Mouse (Mus musculus) heart, adult 18-20 months (tissue): ENCODE results near the gene Rbsn. TPM values are rescaled to one million over a fixed set of nuclear protein-coding genes. Genes with fewer than 3 reads are reported as not detected.

Experiments
- DNase-seq, 2 experiments: peaks; one replicate each; pipeline ENCODE4 v3.0.0; 2021 to 2022; ENCODE audit warnings: mixed read lengths in 1 of 2
- long read RNA-seq, 2 experiments: library from polyadenylated mRNA; stranded (forward); transcript quantifications; one replicate each; pipeline ENCODE4 v2.0.0; 2021
- total RNA-seq, 2 experiments: library from RNA; stranded (reverse); gene quantifications; 2 replicates each; pipeline ENCODE4 v1.2.3; 2021

Rbsn gene
- 10 to 100 TPM; 12.4 to 13.3 TPM for total RNA-seq
- long read RNA-seq, experiment 1, full-length matches to known transcripts: 12 of 19 reads
- long read RNA-seq, experiment 1, partial matches to known transcripts: 0 of 19 reads
- long read RNA-seq, experiment 1, other reads (novel, unspliced or antisense): 7 of 19 reads
- long read RNA-seq, experiment 2, full-length matches to known transcripts: 4 of 8 reads
- long read RNA-seq, experiment 2, partial matches to known transcripts: 1 of 8 reads
- long read RNA-seq, experiment 2, other reads (novel, unspliced or antisense): 3 of 8 reads

DNA sequence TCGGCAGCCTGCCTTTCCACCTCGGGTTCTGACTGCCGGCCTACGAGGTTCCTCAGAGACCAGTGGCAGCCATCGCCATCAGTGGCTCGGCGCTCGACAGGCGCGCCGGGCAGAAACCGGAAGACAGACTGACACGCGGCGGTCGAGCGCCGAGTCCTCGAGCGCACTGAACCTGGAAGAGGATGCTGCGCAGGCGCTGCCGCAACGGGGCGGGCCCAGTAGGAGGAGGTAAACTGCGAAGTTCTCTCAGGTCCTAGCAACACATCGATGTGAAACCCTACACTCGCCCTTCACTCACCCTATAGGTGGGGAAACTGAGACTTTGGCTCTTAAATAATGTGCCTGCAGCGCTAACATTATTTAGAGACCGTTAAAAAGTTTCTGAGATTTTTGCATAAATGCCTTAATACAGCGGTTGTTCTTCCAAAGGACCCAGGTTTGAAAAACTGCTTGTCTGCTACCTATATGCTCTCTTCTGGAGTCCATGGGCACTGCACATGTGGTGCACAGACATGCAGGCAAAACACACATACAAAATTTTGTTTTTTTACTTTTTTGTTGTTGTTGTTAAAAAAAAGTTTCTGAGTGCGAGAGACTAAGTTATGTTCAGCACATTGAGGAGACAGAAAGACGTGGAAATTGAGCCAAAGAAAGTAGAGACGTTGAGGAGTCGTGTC is at the start of gene Rbsn:
Rbsn (minus strand) TSS at position 153 of the 677 bp plus-strand sequence.
- peak; percentile 94 to 95 for DNase-seq

DNA sequence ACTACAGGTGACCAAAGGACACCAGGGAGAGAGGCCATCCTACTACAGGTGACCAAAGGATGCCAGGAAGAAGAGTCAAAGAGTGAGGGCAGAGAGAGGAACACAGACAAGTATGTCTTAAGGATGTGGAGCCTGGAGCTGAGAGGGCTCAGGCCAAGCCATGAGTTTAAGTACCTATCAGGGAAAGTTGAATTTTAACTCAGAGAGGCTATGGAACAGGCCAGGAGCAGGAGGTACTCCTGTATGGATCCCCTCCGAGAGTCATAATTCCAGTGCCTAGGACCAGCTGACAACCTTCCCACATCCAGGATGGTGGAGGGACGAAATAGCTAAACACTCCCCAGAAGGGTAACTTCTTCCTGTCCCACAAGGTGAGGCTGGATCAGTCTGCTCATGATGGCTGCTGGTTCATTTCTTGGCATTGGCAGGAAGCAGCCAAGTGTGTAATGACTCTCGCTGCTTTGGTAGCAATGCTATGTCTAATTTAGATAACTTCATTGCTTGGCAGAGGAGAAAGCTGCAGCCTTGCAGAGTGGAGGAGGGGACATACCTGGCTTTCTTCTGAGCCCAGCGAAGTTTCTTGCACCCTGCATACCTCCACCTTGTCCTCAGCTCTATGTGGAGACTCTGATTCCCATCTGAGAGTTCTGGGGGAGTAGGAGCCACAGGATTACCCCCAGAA is 46.6 kb upstream of the Rbsn start:
- no peak for DNase-seq

DNA sequence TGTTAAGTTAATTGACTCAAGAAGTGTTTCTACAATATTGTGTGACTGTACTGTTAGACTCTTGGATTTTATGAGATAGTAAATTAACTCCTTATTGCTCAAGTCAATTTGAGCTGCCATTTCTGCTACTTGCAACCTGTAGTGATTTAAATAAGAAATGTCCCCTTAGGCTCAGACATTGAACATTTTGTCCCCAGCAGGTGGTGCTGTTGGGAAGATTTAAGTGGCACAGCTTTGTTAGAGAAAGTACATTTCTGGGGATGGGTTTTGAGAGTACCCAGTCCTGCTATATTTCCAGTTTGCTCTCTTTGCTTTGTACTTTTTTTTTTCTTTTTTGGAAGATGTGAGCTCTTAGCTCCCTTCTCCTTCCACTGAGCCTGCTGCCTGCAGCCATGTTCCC is 40.6 kb upstream of the Rbsn start:
- no peak for DNase-seq

DNA sequence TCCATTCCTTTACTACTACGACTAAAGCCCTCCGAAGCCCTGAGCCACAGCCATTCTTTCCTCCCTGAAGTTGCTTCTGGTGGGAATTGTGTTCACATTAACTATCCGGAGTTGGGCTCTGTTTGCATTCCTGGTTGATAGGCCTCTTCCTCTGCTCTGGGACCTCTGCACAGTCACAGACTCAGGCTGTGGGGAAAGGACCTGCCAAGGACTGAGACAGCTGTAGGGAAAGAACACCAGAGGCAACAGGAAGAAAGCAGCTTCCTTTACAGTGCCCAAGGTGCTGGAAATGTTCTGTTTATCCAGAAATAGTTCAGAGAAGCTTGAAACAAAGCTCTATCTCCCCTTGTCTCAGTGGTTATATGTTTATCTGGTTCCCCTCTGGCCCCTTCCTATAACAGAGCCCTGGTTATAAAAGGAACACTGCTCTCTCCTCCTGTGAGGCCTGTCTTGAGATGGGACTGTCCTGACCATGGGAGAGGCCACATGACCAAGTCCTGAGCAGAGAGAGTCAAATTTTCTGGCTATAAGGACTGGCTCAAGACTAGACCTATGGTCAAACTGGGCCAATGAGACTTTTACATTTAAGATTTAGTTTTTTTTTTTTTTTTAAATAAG is 38.6 kb upstream of the Rbsn start:
- no peak for DNase-seq

DNA sequence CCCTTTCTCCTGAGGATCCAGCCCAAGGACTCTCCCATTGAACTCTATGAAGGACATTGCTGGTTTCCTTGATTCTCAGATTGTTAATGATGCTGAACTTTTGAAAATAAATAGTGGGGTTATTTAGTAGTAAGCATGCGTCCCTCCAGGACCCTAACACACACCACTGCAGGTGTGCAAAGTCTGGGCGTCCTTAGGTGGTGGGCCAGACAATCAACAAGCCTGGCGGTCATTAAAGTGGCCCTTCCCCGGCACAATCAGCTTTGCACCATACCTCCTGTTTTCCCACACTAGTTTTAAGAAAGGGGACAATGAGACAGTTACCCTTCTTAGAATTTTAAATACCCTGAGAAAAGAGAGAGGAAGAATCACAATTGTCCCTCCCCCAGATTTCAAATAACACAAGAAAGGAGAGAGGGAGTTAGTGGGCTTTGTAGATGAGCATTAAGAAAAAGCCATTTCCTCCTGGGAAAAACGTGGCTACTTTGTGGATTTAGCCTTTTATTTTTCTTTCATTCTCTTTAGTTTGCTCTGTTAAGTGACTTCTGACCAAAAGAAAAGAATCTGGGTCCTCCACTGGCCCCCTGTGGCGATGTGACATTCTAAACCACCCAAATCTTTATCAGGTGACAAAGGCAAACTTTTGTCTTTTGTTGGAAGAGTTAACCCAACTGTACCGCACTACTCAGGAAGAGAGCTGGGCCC is 32.6 kb upstream of the Rbsn start:
- DNase-seq: no peak

DNA sequence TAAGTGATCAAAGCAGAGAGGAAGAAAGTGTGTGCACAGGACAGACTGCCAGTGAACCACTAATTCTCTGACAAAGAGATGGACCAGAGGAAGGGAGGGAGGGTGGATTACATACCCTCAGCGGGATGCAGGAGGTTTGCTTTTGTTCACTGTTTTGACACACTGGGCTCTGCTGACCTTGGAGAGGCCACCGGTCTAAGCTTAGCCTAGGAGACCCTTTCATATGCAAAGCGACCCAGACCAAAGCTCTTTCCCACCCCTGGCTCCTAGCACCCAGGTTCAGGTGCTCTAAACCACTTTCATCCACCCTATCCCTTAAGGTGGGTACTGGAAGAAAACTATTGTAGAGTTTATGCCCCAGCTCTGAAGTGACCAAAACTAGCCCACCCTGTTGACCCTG is 31.6 kb upstream of the Rbsn start:
- DNase-seq: no peak

DNA sequence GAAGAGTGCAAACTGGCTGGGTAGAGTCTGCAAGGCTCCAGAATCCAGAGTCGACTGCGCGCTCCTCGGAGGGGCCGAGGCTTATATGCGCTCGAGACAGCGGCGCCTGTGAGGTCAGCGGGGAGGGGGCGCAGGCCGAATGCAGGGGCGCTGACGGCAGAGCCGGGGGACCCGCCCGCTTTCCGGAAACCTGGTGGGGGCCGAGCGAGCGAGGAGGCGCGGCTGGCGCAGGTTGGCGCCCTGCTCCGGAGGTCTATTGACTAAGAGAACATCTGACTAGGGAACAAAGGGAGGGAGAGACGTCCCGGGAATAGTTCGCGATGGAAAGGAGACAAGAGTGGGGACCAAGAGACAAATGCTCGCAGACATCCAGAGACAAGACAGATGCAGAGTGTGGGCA is 29.9 kb upstream of the Rbsn start, which contains the start of gene Trh:
Trh (minus strand) TSS at position 60 of the 400 bp plus-strand sequence.
- DNase-seq: no peak

DNA sequence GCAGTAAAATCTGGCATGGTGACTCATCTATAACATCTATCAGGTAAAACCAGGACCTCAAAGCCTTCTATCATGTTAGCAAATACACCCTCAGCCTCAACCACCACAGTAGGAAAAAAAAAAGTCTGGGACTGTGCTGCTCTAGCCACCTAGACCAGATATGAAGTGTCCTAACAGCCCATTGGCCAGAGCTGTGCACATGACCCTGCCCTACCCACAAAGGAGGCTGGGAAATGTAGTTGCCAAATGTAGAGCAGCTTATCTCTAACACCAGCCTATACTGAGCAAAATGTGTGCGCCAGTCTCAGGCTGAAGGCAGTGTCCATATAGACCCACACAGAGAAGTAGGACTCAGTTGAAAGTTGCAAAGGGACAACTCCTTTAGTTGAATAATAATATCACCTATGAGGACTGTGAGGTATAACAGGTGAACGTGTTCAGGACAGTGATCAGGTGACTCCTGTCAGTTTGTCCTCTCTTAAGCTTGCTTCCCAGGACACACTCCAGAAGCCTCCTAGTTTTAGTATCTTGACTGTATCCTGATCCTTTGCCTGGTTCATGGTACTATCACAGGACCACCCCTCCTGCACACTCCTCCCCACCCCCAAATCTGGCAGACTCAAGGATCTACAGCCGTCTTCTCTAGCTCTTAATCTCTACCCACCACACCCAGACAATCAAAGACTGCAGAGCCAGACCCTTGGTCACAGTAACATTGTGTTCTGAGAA is 26.6 kb upstream of the Rbsn start:
- peak; percentile 50 to 55 for DNase-seq

DNA sequence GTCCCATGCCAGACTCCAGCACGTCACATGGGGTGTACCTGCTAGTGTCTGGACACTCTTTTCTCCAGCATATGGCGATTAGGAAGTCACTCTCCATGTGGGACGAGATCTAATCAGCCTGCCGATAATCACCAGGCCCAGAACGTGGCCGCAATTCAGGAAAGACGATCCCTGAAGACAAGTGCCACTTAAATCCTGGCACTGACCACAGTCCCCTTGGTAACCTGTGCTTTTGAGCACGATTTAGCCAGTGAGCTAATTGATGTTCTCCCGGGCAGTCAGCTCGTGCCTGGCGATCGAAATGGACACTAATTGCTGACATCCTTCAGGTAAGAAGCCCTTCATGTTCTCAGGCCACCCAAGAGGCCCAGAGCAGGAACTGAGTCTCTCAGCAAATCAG is 20.3 kb upstream of the Rbsn start:
- DNase-seq: no peak

DNA sequence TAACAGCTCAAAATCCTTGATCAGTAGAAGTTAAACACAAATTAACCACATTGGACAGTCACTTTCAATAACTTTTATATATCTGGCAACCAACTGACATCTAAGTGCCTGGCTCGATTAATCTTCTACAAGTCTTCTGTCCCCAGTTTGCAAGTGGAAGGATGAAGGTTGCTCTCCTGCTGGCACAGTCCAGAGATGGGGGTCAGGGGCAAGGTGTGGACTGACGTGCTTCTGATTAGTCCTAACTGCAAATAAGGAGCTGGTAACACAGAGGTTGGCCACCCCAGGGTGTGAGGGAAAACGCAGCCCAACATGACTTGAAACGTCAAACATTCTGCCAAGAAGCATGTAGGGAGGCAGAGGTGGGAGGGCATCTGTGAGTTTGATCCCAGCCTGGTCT is 17.0 kb upstream of the Rbsn start:
- no peak for DNase-seq

DNA sequence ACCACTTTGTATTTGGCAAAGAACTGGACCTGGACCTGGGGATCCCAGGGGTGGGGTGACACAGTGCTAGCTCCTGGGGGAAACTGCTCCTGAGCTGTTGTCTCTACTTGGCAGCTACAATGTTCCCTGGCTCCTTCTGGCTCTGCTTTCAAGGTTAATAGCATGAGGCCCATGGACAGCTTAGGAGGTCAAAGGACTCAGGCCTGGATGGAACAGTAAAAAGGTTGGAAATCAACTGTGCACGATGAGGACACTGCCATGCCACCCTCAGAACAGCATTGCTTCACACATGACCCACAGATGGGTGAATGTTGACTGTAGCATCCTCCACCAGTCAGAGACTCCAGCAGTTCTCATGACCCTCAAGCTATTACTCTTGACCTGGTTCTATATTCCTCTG is 16.6 kb upstream of the Rbsn start:
- DNase-seq: no peak

DNA sequence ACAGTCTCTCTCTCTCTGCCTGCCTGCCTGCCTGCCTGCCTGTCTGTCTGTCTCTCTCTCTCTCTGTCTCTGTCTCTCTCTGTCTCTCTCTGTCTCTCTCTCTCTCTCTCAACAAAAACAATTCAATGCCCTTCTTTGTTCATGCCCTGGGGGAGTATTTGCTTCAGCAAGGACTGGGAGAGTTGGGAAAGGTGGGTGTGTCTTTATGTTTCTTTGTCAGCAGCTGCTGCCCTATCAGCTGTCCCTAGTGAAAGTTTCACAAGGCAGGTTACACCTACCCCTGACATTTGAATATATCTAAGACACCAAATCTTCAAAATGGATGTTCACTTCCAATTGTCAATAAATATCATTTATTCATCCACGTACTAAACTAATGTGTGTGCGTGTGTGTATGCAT is 14.9 kb upstream of the Rbsn start:
- no peak for DNase-seq

DNA sequence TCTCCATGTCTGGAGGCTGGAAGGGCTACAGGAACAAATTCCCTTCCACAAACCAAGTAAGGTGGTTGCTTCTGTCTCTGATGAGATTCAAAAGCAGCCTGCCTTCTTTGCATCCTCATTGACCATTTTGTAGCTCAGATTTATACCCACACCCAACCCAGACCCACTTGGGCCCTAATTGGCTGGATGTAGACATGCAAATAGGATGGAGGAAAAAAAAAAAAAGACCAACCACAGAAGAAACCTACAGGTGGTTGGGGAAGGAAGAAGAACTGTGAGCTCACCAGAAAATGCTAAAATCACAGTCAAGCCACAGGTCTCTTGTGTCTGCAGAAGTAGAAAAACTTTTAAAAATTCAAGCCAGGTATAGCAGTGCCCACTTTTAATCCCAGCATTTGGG is 14.4 kb upstream of the Rbsn start:
- no peak for DNase-seq

DNA sequence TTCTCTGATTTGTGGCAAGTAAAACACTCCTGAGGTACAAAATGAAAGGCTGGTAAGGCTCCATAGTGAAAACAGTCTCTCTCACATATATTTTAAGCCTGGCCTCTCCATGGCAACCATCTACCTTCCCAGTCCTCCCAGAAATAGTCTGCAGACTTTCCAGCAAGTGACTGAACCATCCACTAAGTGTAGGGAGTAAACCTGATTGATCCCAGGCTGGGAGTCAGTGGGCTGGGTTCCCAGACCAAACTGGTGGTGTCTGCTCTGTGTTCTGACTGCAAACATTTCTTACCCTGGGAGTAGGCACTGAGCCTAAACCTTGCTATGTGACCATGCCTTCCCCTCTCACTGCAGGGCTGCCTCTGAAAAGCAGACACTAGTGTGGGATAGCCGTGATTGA is 10.3 kb upstream of the Rbsn start:
- DNase-seq: peak in 1 of 2 experiments; percentile 4

DNA sequence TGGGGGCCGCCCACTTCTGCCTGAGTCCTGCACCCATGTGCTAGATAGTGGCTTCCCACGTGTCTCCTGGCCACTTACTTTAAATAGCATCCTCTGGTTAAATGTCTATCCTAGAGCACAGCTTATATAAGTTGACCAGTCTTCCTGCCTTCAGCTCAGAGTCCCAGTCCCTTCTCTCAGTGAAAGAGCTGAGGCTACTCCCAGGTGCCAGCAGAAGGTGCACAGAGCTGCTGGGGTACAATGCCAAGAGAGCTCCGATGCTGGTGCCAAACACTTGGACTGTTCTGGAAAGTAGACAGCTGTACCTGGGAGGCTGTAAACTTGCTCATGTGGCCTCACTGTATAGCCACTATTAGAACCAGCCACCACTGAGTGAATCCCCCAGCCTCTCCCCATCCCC is 7.3 kb upstream of the Rbsn start:
- DNase-seq: no peak

DNA sequence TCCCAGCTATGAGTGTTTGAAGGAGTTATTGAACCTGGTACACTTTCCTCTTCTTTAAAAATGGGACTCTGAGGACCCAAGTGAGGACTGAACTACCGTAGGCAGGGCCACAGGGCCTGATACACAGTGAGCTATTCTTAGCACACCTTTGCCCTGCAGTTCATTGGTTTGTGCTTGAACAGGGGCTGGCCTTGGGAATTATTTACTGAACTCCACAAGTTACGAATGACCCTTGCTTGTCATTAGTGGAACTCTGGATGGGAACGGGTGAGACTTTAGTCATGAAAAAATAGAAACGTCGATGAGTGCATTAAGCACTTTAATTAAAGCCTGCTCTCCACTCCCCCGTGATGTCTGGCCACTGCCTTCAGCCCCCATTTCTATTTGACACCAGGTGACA is 6.9 kb upstream of the Rbsn start:
- no peak for DNase-seq

DNA sequence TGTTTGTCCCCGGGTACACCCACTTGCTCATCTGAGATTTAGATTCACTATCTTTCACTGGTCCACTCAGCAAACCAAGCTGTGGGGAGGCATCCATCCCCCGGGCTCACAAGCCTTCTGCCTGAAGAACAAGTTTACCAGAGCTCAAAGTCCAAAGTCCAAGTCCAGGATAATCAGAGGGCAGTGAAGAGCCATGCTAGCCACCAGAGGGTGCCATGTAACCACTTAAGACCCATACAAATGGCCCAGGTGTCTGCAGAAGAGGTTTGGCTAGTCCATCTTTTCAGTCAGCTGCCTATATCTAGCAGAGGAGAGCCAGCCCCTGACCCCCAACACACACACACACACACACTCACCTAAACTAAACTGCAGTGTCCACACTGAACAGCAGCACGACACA is 4.7 kb upstream of the Rbsn start:
- DNase-seq: peak; percentile 12 to 43

DNA sequence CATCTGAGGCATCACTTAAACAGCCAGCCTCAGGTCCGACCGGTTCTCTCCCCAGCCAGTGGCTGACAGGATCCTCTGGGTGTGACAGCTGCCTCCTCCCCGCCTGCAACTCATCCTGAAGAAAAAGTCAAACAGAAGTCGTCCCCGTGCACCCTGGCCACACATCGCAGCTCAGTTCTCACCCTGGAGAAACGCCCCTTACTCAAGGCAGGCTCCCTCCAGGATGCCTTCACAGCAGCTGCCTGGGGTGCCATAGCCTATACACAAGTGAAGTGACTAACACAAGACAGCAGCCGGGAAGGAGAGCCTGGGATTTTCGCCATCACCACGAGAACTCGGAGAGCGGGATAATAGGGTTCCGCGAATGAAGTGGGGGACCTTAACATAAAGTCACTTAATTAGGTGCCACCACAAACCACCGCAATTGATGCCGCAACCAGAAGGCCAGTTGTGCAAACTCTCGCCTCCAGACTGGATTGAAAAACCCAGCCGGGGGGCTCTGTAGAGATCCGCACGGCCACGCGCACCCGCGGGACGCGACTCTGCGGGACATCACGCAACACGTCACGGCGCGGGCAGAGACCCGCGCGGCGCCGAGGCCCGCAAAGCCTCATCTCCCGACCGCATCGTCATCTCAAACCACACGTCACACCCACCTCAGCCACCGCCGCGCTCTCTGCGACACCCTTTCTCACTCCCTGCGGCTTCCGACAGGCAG is 511 bp downstream of the Rbsn start:
- DNase-seq: no peak

DNA sequence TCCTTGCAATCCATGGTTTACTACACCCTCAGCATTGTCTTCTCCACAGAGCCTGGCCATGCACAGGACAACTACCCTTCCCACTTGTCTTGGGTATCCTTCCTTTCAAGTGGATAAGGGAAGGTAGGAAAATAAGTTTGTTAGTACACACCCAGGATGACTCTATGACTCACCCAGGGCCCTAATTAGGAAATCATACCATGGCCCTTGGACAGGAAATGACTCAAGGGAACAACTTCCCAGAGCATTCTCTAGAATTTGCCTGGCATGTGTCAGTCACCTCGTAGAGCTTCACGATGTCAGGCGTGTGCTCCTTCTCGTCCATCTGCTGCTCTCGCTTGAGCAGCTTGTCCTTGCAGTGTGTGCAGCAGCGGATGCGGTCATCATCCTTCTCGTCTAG is 15.3 kb downstream of the Rbsn start:
- no peak for DNase-seq

DNA sequence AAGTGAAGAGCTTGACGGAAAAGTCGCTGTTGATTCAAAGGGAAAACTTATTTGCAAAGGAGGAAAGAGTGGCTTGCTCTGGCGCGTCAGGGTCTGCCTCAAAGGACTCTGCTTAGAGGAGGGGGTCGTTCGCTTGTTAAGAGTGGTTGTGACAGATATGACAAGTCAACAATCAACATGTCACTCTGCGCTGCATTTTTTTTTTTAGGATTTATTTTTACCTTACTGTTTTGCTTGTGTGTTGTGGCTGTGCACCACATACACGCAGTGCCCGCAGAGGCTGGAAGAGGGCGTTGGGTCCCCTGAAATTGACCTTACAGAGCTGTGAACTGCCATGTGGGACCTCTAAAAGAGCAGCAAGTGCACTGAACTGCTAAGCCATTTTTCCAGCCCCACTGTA is 30.5 kb downstream of the Rbsn start:
- DNase-seq: no peak

DNA sequence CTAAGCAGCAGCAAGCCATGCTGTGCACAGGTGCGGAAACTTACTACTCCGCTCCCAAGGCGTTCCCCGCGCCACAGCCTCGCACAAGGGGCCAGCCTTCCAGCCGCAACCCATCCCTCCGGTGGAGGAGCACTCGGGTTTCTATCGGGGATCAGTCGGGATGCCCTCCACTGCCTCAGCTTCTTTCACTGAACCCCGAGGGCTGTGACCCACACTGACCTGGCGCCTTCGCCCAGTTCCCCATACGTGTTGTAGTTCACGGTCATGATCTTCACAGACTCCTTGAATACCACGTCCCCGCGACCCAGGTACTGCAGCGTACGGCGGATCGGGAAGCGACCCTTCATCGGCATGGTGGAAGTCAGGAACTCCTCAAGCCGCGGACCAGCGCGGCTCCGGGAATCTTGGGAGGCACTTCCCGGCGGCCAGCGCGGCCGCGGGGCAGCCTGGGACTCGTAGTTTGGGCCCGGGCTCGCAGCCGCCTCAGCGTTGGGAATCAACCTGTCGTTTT is 31.0 kb downstream of the Rbsn start, which contains the start of gene Mrps25:
Mrps25 (minus strand) TSS at position 413 of the 511 bp plus-strand sequence.
- peak; percentile 78 to 85 for DNase-seq
